Mouse (Mus musculus): Measurements from ENCODE around the gene Cwf19l1. TPM values are rescaled to one million over a fixed set of nuclear protein-coding genes. Genes with fewer than 3 reads are reported as not detected.

Gene Cwf19l1
- polyA plus RNA-seq, 2 experiments = 8.8 to 12.9 TPM

- 79% methylated on average over 2 of the region's 2 CpGs for WGBS (ENCODE audit: insufficient replicate concordance)
- Histone ChIP-seq H3K27ac (no peak overlapping the region), H3K9me3 (ENCODE audit: control insufficient read depth, low read length) (no peaks in the 10 kb centered on the region), H3K9ac (replicated peaks) (no peak overlapping the region), H3K27me3 (ENCODE audit: control insufficient read depth, insufficient read depth, low read length) (no peaks in the 10 kb centered on the region), H3K4me1 (replicated peaks; ENCODE audit: control insufficient read depth in 2 of 2, insufficient read depth in 2 of 2, low read length in 1 of 2) (no peaks in the 10 kb centered on the region), H3K4me3 (ENCODE audit: insufficient read depth in 1 of 2, low read depth in 2 of 2, low read length in 2 of 2) (no peak overlapping the region), H3K36me3 (replicated peaks; ENCODE audit: control insufficient read depth, insufficient read depth, low read depth) (peaks cover 13% of the 10 kb centered on the region), H3K4me2 (ENCODE audit: low read depth) (no peak overlapping the region)
- ATAC-seq (ENCODE audit: insufficient read depth) = no peak
- TF ChIP-seq EP300 (IDR thresholded peaks at IDR 0.05; ENCODE audit: low read depth) (no peak), CTCF (IDR thresholded peaks at IDR 0.05; ENCODE audit: low read depth) (no peak)
- DNase-seq (ENCODE audit: low read depth in 3 of 3, low spot score in 3 of 3) = no peak
Observed at GRCm38 (mm10) chr19:44080920-44081319, 54.8 kb downstream of the Cwf19l1 start.

- Histone ChIP-seq H3K9ac (replicated peaks) (no peak overlapping the region), H3K9me3 (ENCODE audit: control insufficient read depth, low read length) (no peaks in the 10 kb centered on the region), H3K4me2 (ENCODE audit: low read depth) (no peak overlapping the region), H3K27ac (no peak overlapping the region), H3K4me1 (replicated peaks; ENCODE audit: control insufficient read depth in 2 of 2, insufficient read depth in 2 of 2, low read length in 1 of 2) (no peaks in the 10 kb centered on the region), H3K36me3 (replicated peaks; ENCODE audit: control insufficient read depth, insufficient read depth, low read depth) (peaks cover 11% of the 10 kb centered on the region), H3K4me3 (ENCODE audit: insufficient read depth in 1 of 2, low read depth in 2 of 2, low read length in 2 of 2) (no peak overlapping the region), H3K27me3 (ENCODE audit: control insufficient read depth, insufficient read depth, low read length) (no peaks in the 10 kb centered on the region)
- TF ChIP-seq EP300 (IDR thresholded peaks at IDR 0.05; ENCODE audit: low read depth) (no peak), CTCF (IDR thresholded peaks at IDR 0.05; ENCODE audit: low read depth) (no peak)
- DNase-seq (ENCODE audit: low read depth in 3 of 3, low spot score in 3 of 3) (no peak), ATAC-seq (ENCODE audit: insufficient read depth) (no peak)
- 67% methylated on average over 2 of the region's 2 CpGs for WGBS (ENCODE audit: insufficient replicate concordance)
Observed at GRCm38 (mm10) chr19:44080023-44080422, 55.7 kb downstream of the Cwf19l1 start.

- WGBS (ENCODE audit: insufficient replicate concordance) = 66% methylated on average over 4 of the region's 4 CpGs
- no peak overlapping the region for H3K4me3 ChIP-seq (ENCODE audit: insufficient read depth in 1 of 2, low read depth in 2 of 2, low read length in 2 of 2)
- H3K27me3 ChIP-seq (ENCODE audit: control insufficient read depth, insufficient read depth, low read length) = no peaks in the 10 kb centered on the region
- no peaks in the 10 kb centered on the region for H3K4me1 ChIP-seq (replicated peaks; ENCODE audit: control insufficient read depth in 2 of 2, insufficient read depth in 2 of 2, low read length in 1 of 2)
- TF ChIP-seq EP300 (IDR thresholded peaks at IDR 0.05; ENCODE audit: low read depth) (no peak), CTCF (IDR thresholded peaks at IDR 0.05; ENCODE audit: low read depth) (no peak)
- peaks cover 6% of the 10 kb centered on the region for H3K36me3 ChIP-seq (replicated peaks; ENCODE audit: control insufficient read depth, insufficient read depth, low read depth)
- H3K27ac ChIP-seq = no peak overlapping the region
- H3K9ac ChIP-seq (replicated peaks) = no peak overlapping the region
- ATAC-seq (ENCODE audit: insufficient read depth) (no peak), DNase-seq (ENCODE audit: low read depth in 3 of 3, low spot score in 3 of 3) (no peak)
- no peak overlapping the region for H3K4me2 ChIP-seq (ENCODE audit: low read depth)
- no peaks in the 10 kb centered on the region for H3K9me3 ChIP-seq (ENCODE audit: control insufficient read depth, low read length)
Observed at GRCm38 (mm10) chr19:44077024-44077423, 58.7 kb downstream of the Cwf19l1 start.

- no peak overlapping the region for H3K4me2 ChIP-seq (ENCODE audit: low read depth)
- peaks cover 6% of the 10 kb centered on the region for H3K36me3 ChIP-seq (replicated peaks; ENCODE audit: control insufficient read depth, insufficient read depth, low read depth)
- no peak overlapping the region for H3K4me3 ChIP-seq (ENCODE audit: insufficient read depth in 1 of 2, low read depth in 2 of 2, low read length in 2 of 2)
- no peaks in the 10 kb centered on the region for H3K4me1 ChIP-seq (replicated peaks; ENCODE audit: control insufficient read depth in 2 of 2, insufficient read depth in 2 of 2, low read length in 1 of 2)
- no peaks in the 10 kb centered on the region for H3K27me3 ChIP-seq (ENCODE audit: control insufficient read depth, insufficient read depth, low read length)
- no peak overlapping the region for H3K27ac ChIP-seq
- WGBS (ENCODE audit: insufficient replicate concordance) = 89% methylated on average over 9 of the region's 9 CpGs
- no peak for DNase-seq (ENCODE audit: low read depth in 3 of 3, low spot score in 3 of 3)
- TF ChIP-seq EP300 (IDR thresholded peaks at IDR 0.05; ENCODE audit: low read depth) (no peak), CTCF (IDR thresholded peaks at IDR 0.05; ENCODE audit: low read depth) (no peak)
- H3K9ac ChIP-seq (replicated peaks) = no peak overlapping the region
- no peak for ATAC-seq (ENCODE audit: insufficient read depth)
- H3K9me3 ChIP-seq (ENCODE audit: control insufficient read depth, low read length) = no peaks in the 10 kb centered on the region
Observed at GRCm38 (mm10) chr19:44076457-44076856, 59.2 kb downstream of the Cwf19l1 start.

GRCm38 (mm10) chr19:44074986-44075385, 60.7 kb downstream of the Cwf19l1 start:
- 74% methylated on average over 11 of the region's 11 CpGs for whole genome bisulfite sequencing (ENCODE audit: insufficient replicate concordance)
- DNase-seq (ENCODE audit: low read depth in 3 of 3, low spot score in 3 of 3) = no peak

More at GRCm38 (mm10) chr19:44074986-44075385, 60.7 kb downstream of the Cwf19l1 start:
- peaks cover 0 to 1% of the 10 kb centered on the region in 2 experiments; a peak in 1 of 4 replicates for H3K4me1 ChIP-seq (replicated peaks; ENCODE audit: control insufficient read depth in 2 of 2, insufficient read depth in 2 of 2, low read length in 1 of 2)
- H3K4me3 ChIP-seq (ENCODE audit: insufficient read depth in 1 of 2, low read depth in 2 of 2, low read length in 2 of 2) = no peak overlapping the region
- H3K9me3 ChIP-seq (ENCODE audit: control insufficient read depth, low read length) = no peaks in the 10 kb centered on the region
- H3K36me3 ChIP-seq (replicated peaks; ENCODE audit: control insufficient read depth, insufficient read depth, low read depth) = peaks cover 3% of the 10 kb centered on the region
- H3K27ac ChIP-seq = no peak overlapping the region
- H3K27me3 ChIP-seq (ENCODE audit: control insufficient read depth, insufficient read depth, low read length) = no peaks in the 10 kb centered on the region
- no peak overlapping the region for H3K9ac ChIP-seq (replicated peaks)
- no peak overlapping the region for H3K4me2 ChIP-seq (ENCODE audit: low read depth)
- no peak for ATAC-seq (ENCODE audit: insufficient read depth)
- TF ChIP-seq EP300 (IDR thresholded peaks at IDR 0.05; ENCODE audit: low read depth) = no peak
- no peak for TF ChIP-seq CTCF (IDR thresholded peaks at IDR 0.05; ENCODE audit: low read depth)
